Mouse (Mus musculus) heart, embryonic 10.5 days (tissue): ENCODE data around the gene Gm10488. TPM values are rescaled to one million over a fixed set of nuclear protein-coding genes. Genes with fewer than 3 reads are reported as not detected.
"Not testable (repeated sequence)": the region's sequence is repeated elsewhere in the genome, so short reads cannot be mapped to it uniquely, and the experiment has no call there.

Source experiments
- DNase-seq: peaks from one replicate; pipeline ENCODE4 v3.0.0-alpha.2; 2017; ENCODE audit warnings: low spot score
- H3K27ac ChIP-seq: fragments of 300-500 bp; sonication (generic); 2 replicates; pipeline ENCODE4 v1.5.1; 2016; ENCODE audit warnings: mild to moderate bottlenecking
- H3K27me3 ChIP-seq: fragments of 300-500 bp; sonication (generic); 2 replicates; pipeline ENCODE4 v1.6.1; 2016; ENCODE audit warnings: mild to moderate bottlenecking; ENCODE audit not compliant: poor library complexity, insufficient read depth, severe bottlenecking
- H3K36me3 ChIP-seq: fragments of 300-500 bp; sonication (generic); 2 replicates; pipeline ENCODE4 v1.6.1; 2016; ENCODE audit warnings: mild to moderate bottlenecking, moderate library complexity
- H3K4me1 ChIP-seq: fragments of 300-500 bp; sonication (generic); 2 replicates; pipeline ENCODE4 v1.6.1; 2016; ENCODE audit warnings: mild to moderate bottlenecking
- H3K4me3 ChIP-seq: fragments of 300-500 bp; sonication (generic); 2 replicates; pipeline ENCODE4 v1.5.1; 2016; ENCODE audit warnings: mild to moderate bottlenecking, moderate library complexity
- H3K9me3 ChIP-seq: fragments of 300-500 bp; sonication (generic); 2 replicates; pipeline ENCODE4 v1.6.1; 2016; ENCODE audit warnings: mild to moderate bottlenecking, moderate library complexity
- WGBS: fragments of 180-500 bp; shearing (Covaris S2); methylation state at CpG from one replicate; pipeline ENCODE4 v1.1.7; 2016; 5-methylcytosine and 5-hydroxymethylcytosine counted together
- microRNA-seq: library from miRNA; unstranded; fragments of <30 nt; microRNA quantifications from one replicate; pipeline ENCODE4, GENCODE M21; 2017
- polyA plus RNA-seq: library from polyadenylated mRNA; unstranded; fragments of >200 nt; fragmentation: Nextera tagmentation; extraction: Ambion mirVana; gene quantifications from 2 replicates; pipeline ENCODE4 v1.2.1, GENCODE M21; 2016

Gm10488 gene
- polyA plus RNA-seq: not detected in 2 replicates

DNA sequence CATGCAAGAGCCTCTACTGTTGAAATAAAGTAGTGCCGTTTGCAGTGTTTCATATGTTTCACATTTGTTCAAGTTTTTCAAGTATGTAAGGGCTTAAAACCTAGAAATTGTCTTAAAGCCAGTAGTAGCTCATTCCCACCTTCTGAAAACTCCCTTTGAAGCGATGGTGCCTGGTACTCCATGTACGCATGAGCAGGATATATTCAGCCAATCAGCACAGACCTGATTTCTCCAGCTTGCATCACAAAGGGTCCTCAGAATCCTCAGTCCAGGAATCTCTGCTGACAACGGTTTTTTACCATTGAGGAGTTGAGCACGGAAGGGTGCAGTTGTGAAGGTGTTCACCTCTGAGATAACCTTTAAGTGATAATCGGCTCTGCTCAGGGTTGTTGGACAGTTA lies at the start of gene Gm10488:
Gene Gm10488, plus strand, starts transcription at position 301 of the 400 bp plus-strand sequence.
- not testable (repeated sequence) for H3K4me3 ChIP-seq, H3K36me3 ChIP-seq, H3K27ac ChIP-seq, H3K4me1 ChIP-seq, H3K27me3 ChIP-seq, H3K9me3 ChIP-seq, DNase-seq
- no CpG with 5 or more reads among the region's 6 CpGs for WGBS

Small RNAs within 50 kb of the gene (microRNA-seq; reads per million reads assigned to microRNA genes)
- not detected for gene Gm44298
